In genomic region chr16:97325975-97326374, GRCm38 (mm10) we compare ENCODE assay signal across 9 mouse cellular contexts. TPM values are rescaled to one million over a fixed set of nuclear protein-coding genes. Genes with fewer than 3 reads are reported as not detected.
A peak's percentile ranks its signal among the peaks of the same experiment; 100 is the strongest.
DNase-seq lines count a peak whose midpoint lies in the region; ATAC-seq and TF ChIP-seq lines count a peak whose summit lies in the region.
"Had no signal": no experiment of that assay in that cellular context is flagged by ENCODE, and none has a peak within 500 bp of the region (broad histone marks: within the 10 kb centered on the region; RNA-seq: fewer than 3 reads in every experiment).

No protein-coding gene starts in this region.

- H3K27me3 ChIP-seq in forebrain, embryonic 10.5 days (ENCODE audit: poor library complexity, severe bottlenecking), result no peaks in the 10 kb centered on the region
- H3K27me3 ChIP-seq in forebrain, embryonic 15.5 days, result no peaks in the 10 kb centered on the region
- no peaks in the 10 kb centered on the region for H3K27me3 ChIP-seq in limb, embryonic 10.5 days (ENCODE audit: low read depth, poor library complexity, severe bottlenecking)
- H3K27me3 ChIP-seq: hindbrain, embryonic 15.5 days had no signal

- TF ChIP-seq CTCF in brain, embryonic 14.5 days (IDR thresholded peaks at IDR 0.05; ENCODE audit: borderline replicate concordance, extremely low read depth, insufficient read depth, insufficient read length), result peak; percentile 66

- H3K27ac ChIP-seq in forebrain, embryonic 10.5 days, result no peak overlapping the region
- no peak overlapping the region for H3K27ac ChIP-seq in forebrain, embryonic 15.5 days (replicated peaks)
- H3K27ac ChIP-seq in limb, embryonic 10.5 days, result no peak overlapping the region
- H3K27ac ChIP-seq: hindbrain, embryonic 15.5 days had no signal

- no peak for ATAC-seq in forebrain, embryonic 15.5 days (replicated peaks)
- peak; percentile 52 for ATAC-seq in inflammation-experienced regulatory T-cells, adult 6 months

- peaks cover 9% of the 10 kb centered on the region for H3K4me1 ChIP-seq in forebrain, embryonic 10.5 days
- no peaks in the 10 kb centered on the region for H3K4me1 ChIP-seq in forebrain, embryonic 15.5 days
- H3K4me1 ChIP-seq in limb, embryonic 10.5 days, result no peaks in the 10 kb centered on the region
- H3K4me1 ChIP-seq: hindbrain, embryonic 15.5 days had no signal

- DNase-seq in forebrain, embryonic 10.5 days (ENCODE audit: extremely low spot score, low spot score), result peak; percentile 29
- peak; percentile 54 for DNase-seq in 416B (ENCODE audit: low read depth)
- peak; percentile 52 for DNase-seq in brain, embryonic 14.5 days (ENCODE audit: low read depth)
- DNase-seq in limb, embryonic 10.5 days (ENCODE audit: low spot score), result peak; percentile 47
- DNase-seq in right cerebral cortex, postnatal 10 days (ENCODE audit: low spot score in 2 of 2), result peak; percentile 66 to 73
- no peak for DNase-seq in ovary, postnatal 10 days (ENCODE audit: low spot score)

- no peak for TF ChIP-seq POLR2A in brain, embryonic 14.5 days (IDR thresholded peaks at IDR 0.05; ENCODE audit: borderline replicate concordance, extremely low read depth, insufficient read depth, insufficient read length, poor library complexity, severe bottlenecking)

- no peaks in the 10 kb centered on the region for H3K9me3 ChIP-seq in forebrain, embryonic 10.5 days
- no peaks in the 10 kb centered on the region for H3K9me3 ChIP-seq in forebrain, embryonic 15.5 days
- H3K9me3 ChIP-seq in limb, embryonic 10.5 days (replicated peaks), result no peaks in the 10 kb centered on the region
- H3K9me3 ChIP-seq: hindbrain, embryonic 15.5 days had no signal

- no peak overlapping the region for H3K4me2 ChIP-seq in forebrain, embryonic 15.5 days (replicated peaks)
- H3K4me2 ChIP-seq: hindbrain, embryonic 15.5 days had no signal

- no peak overlapping the region for H3K4me3 ChIP-seq in forebrain, embryonic 10.5 days
- H3K4me3 ChIP-seq in forebrain, embryonic 15.5 days, result no peak overlapping the region
- no peak overlapping the region for H3K4me3 ChIP-seq in limb, embryonic 10.5 days
- H3K4me3 ChIP-seq: hindbrain, embryonic 15.5 days had no signal

- no peak overlapping the region for H3K9ac ChIP-seq in forebrain, embryonic 15.5 days (replicated peaks)
- H3K9ac ChIP-seq: hindbrain, embryonic 15.5 days had no signal

- H3K36me3 ChIP-seq in forebrain, embryonic 10.5 days (replicated peaks), result no peaks in the 10 kb centered on the region
- H3K36me3 ChIP-seq in forebrain, embryonic 15.5 days, result no peaks in the 10 kb centered on the region
- H3K36me3 ChIP-seq in limb, embryonic 10.5 days, result no peaks in the 10 kb centered on the region
- H3K36me3 ChIP-seq: hindbrain, embryonic 15.5 days had no signal

- WGBS in forebrain, embryonic 10.5 days, result 41% methylated on average over 8 of the region's 8 CpGs
- WGBS in forebrain, embryonic 15.5 days, result 41% methylated on average over 8 of the region's 8 CpGs
- 35% methylated on average over 8 of the region's 8 CpGs for WGBS in limb, embryonic 10.5 days

RNA-seq across cellular contexts. Expression of gene Bace2, which starts 30.6 kb away (rescaled TPM):
- polyA plus RNA-seq in forebrain, embryonic 10.5 days (2016; fragmentation: Nextera tagmentation; extraction: Ambion mirVana), result 3.1 and 3.6 TPM in 2 replicates
- 1.0 and 2.1 TPM in 2 replicates for polyA plus RNA-seq in forebrain, embryonic 15.5 days (2015; fragmentation: Nextera tagmentation; extraction: Ambion mirVana)
- polyA plus RNA-seq in brain, embryonic 14.5 days (2012; rRNA removed), result 0.37 and 0.71 TPM in 2 replicates
- 1 to 10 TPM; 1.4 to 4.3 (median 3.6) TPM for polyA plus RNA-seq in inflammation-experienced regulatory T-cells, adult 6 months (2017; shearing (Covaris generic))
- polyA plus RNA-seq in limb, embryonic 10.5 days (2016; fragmentation: Nextera tagmentation; extraction: Ambion mirVana), result 1.5 and 1.8 TPM in 2 replicates
